Mouse (Mus musculus): ENCODE data around the gene Uspl1. TPM values are rescaled to one million over a fixed set of nuclear protein-coding genes. Genes with fewer than 3 reads are reported as not detected.

Gene Uspl1
- polyA plus RNA-seq, 2 experiments: 27.2 to 44.8 TPM

- no peak overlapping the region for H3K27ac ChIP-seq (replicated peaks; ENCODE audit: low read depth, low read length)
- 87% methylated on average over 6 of the region's 6 CpGs for WGBS
- no peaks in the 10 kb centered on the region for H3K9me3 ChIP-seq (ENCODE audit: control insufficient read depth, low read length)
- ATAC-seq (ENCODE audit: low FRiP score, low read depth): no peak
- no peak overlapping the region for H3K9ac ChIP-seq (ENCODE audit: low read depth, low read length, severe bottlenecking)
- no peak overlapping the region for H3K4me2 ChIP-seq (replicated peaks; ENCODE audit: low read depth, low read length, severe bottlenecking)
- no peaks in the 10 kb centered on the region for H3K27me3 ChIP-seq (ENCODE audit: control insufficient read depth, insufficient read depth, low read length)
- no peaks in the 10 kb centered on the region for H3K36me3 ChIP-seq (ENCODE audit: control insufficient read depth, insufficient read depth, low read length)
- H3K4me1 ChIP-seq (ENCODE audit: control insufficient read depth, insufficient read depth, low read length): no peaks in the 10 kb centered on the region
- H3K4me3 ChIP-seq (replicated peaks; ENCODE audit: low read length): no peak overlapping the region
- DNase-seq (ENCODE audit: low spot score): no peak
- TF ChIP-seq POLR2A (IDR thresholded peaks at IDR 0.05; ENCODE audit: borderline replicate concordance, extremely low read depth, insufficient read depth, insufficient read length): no peak
Observed at GRCm38 (mm10) chr5:149159021-149159420, 25.1 kb upstream of the Uspl1 start.

- WGBS: 83% methylated on average over 4 of the region's 4 CpGs
- Histone ChIP-seq H3K27me3 (ENCODE audit: control insufficient read depth, insufficient read depth, low read length) (no peaks in the 10 kb centered on the region), H3K9me3 (ENCODE audit: control insufficient read depth, low read length) (no peaks in the 10 kb centered on the region), H3K27ac (replicated peaks; ENCODE audit: low read depth, low read length) (no peak overlapping the region), H3K4me3 (replicated peaks; ENCODE audit: low read length) (no peak overlapping the region), H3K9ac (ENCODE audit: low read depth, low read length, severe bottlenecking) (no peak overlapping the region), H3K36me3 (ENCODE audit: control insufficient read depth, insufficient read depth, low read length) (no peaks in the 10 kb centered on the region), H3K4me2 (replicated peaks; ENCODE audit: low read depth, low read length, severe bottlenecking) (no peak overlapping the region), H3K4me1 (ENCODE audit: control insufficient read depth, insufficient read depth, low read length) (no peaks in the 10 kb centered on the region)
- no peak for ATAC-seq (ENCODE audit: low FRiP score, low read depth)
- TF ChIP-seq POLR2A (IDR thresholded peaks at IDR 0.05; ENCODE audit: borderline replicate concordance, extremely low read depth, insufficient read depth, insufficient read length): no peak
- DNase-seq (ENCODE audit: low spot score): no peak
Observed at GRCm38 (mm10) chr5:149160469-149160868, 23.7 kb upstream of the Uspl1 start.

GRCm38 (mm10) chr5:149162890-149163289 is 21.3 kb upstream of the Uspl1 start:
- Histone ChIP-seq H3K4me1 (ENCODE audit: control insufficient read depth, insufficient read depth, low read length) (no peaks in the 10 kb centered on the region), H3K9me3 (ENCODE audit: control insufficient read depth, low read length) (no peaks in the 10 kb centered on the region), H3K4me3 (replicated peaks; ENCODE audit: low read length) (no peak overlapping the region), H3K27ac (replicated peaks; ENCODE audit: low read depth, low read length) (no peak overlapping the region), H3K9ac (ENCODE audit: low read depth, low read length, severe bottlenecking) (no peak overlapping the region), H3K4me2 (replicated peaks; ENCODE audit: low read depth, low read length, severe bottlenecking) (no peak overlapping the region), H3K36me3 (ENCODE audit: control insufficient read depth, insufficient read depth, low read length) (no peaks in the 10 kb centered on the region), H3K27me3 (ENCODE audit: control insufficient read depth, insufficient read depth, low read length) (no peaks in the 10 kb centered on the region)
- TF ChIP-seq POLR2A (IDR thresholded peaks at IDR 0.05; ENCODE audit: borderline replicate concordance, extremely low read depth, insufficient read depth, insufficient read length): no peak
- no peak for DNase-seq (ENCODE audit: low spot score)
- WGBS: 65% methylated on average over 7 of the region's 7 CpGs
- no peak for ATAC-seq (ENCODE audit: low FRiP score, low read depth)

GRCm38 (mm10) chr5:149164881-149165280 is 19.3 kb upstream of the Uspl1 start:
- Histone ChIP-seq H3K4me2 (replicated peaks; ENCODE audit: low read depth, low read length, severe bottlenecking) (no peak overlapping the region), H3K27me3 (ENCODE audit: control insufficient read depth, insufficient read depth, low read length) (no peaks in the 10 kb centered on the region), H3K27ac (replicated peaks; ENCODE audit: low read depth, low read length) (no peak overlapping the region), H3K9ac (ENCODE audit: low read depth, low read length, severe bottlenecking) (no peak overlapping the region), H3K4me3 (replicated peaks; ENCODE audit: low read length) (no peak overlapping the region), H3K9me3 (ENCODE audit: control insufficient read depth, low read length) (no peaks in the 10 kb centered on the region), H3K4me1 (ENCODE audit: control insufficient read depth, insufficient read depth, low read length) (no peaks in the 10 kb centered on the region), H3K36me3 (ENCODE audit: control insufficient read depth, insufficient read depth, low read length) (no peaks in the 10 kb centered on the region)
- 64% methylated on average over 7 of the region's 7 CpGs for WGBS
- TF ChIP-seq POLR2A (IDR thresholded peaks at IDR 0.05; ENCODE audit: borderline replicate concordance, extremely low read depth, insufficient read depth, insufficient read length): no peak
- DNase-seq (ENCODE audit: low spot score): no peak
- ATAC-seq (ENCODE audit: low FRiP score, low read depth): no peak

- DNase-seq (ENCODE audit: low spot score) (no peak), ATAC-seq (ENCODE audit: low FRiP score, low read depth) (no peak)
- no peak for TF ChIP-seq POLR2A (IDR thresholded peaks at IDR 0.05; ENCODE audit: borderline replicate concordance, extremely low read depth, insufficient read depth, insufficient read length)
- Histone ChIP-seq H3K27me3 (ENCODE audit: control insufficient read depth, insufficient read depth, low read length) (no peaks in the 10 kb centered on the region), H3K4me1 (ENCODE audit: control insufficient read depth, insufficient read depth, low read length) (no peaks in the 10 kb centered on the region), H3K36me3 (ENCODE audit: control insufficient read depth, insufficient read depth, low read length) (no peaks in the 10 kb centered on the region), H3K4me2 (replicated peaks; ENCODE audit: low read depth, low read length, severe bottlenecking) (no peak overlapping the region), H3K9me3 (ENCODE audit: control insufficient read depth, low read length) (no peaks in the 10 kb centered on the region), H3K4me3 (replicated peaks; ENCODE audit: low read length) (no peak overlapping the region), H3K9ac (ENCODE audit: low read depth, low read length, severe bottlenecking) (no peak overlapping the region), H3K27ac (replicated peaks; ENCODE audit: low read depth, low read length) (no peak overlapping the region)
- 85% methylated on average over 10 of the region's 10 CpGs for WGBS
Observed at GRCm38 (mm10) chr5:149166011-149166410, 18.1 kb upstream of the Uspl1 start.

GRCm38 (mm10) chr5:149168051-149168450 is 16.1 kb upstream of the Uspl1 start:
- H3K4me2 ChIP-seq (replicated peaks; ENCODE audit: low read depth, low read length, severe bottlenecking): no peak overlapping the region
- DNase-seq (ENCODE audit: low spot score) (no peak), ATAC-seq (ENCODE audit: low FRiP score, low read depth) (no peak)
- no peak overlapping the region for H3K4me3 ChIP-seq (replicated peaks; ENCODE audit: low read length)
- H3K36me3 ChIP-seq (ENCODE audit: control insufficient read depth, insufficient read depth, low read length): no peaks in the 10 kb centered on the region
- no peak overlapping the region for H3K27ac ChIP-seq (replicated peaks; ENCODE audit: low read depth, low read length)
- H3K9me3 ChIP-seq (ENCODE audit: control insufficient read depth, low read length): no peaks in the 10 kb centered on the region
- H3K9ac ChIP-seq (ENCODE audit: low read depth, low read length, severe bottlenecking): no peak overlapping the region
- no peak for TF ChIP-seq POLR2A (IDR thresholded peaks at IDR 0.05; ENCODE audit: borderline replicate concordance, extremely low read depth, insufficient read depth, insufficient read length)
- 90% methylated on average over 2 of the region's 2 CpGs for WGBS
- H3K27me3 ChIP-seq (ENCODE audit: control insufficient read depth, insufficient read depth, low read length): no peaks in the 10 kb centered on the region
- H3K4me1 ChIP-seq (ENCODE audit: control insufficient read depth, insufficient read depth, low read length): no peaks in the 10 kb centered on the region

Measured in limb, embryonic 14.5 days (tissue).